Mouse (Mus musculus): ENCODE measurements around the gene Ubald1. TPM values are rescaled to one million over a fixed set of nuclear protein-coding genes. Genes with fewer than 3 reads are reported as not detected.

The Ubald1 gene
- polyA plus RNA-seq, 1 experiment = 62.1 TPM

GRCm38 (mm10) chr16:4833858-4834257, 46.3 kb downstream of the Ubald1 start:
- no peak for DNase-seq
- 71% methylated on average over 2 of the region's 2 CpGs for WGBS
- Histone ChIP-seq H3K4me3 (replicated peaks; ENCODE audit: extremely low read depth, low read depth, low read length) (no peak overlapping the region), H3K4me1 (ENCODE audit: control insufficient read depth, insufficient read depth, low read length) (no peaks in the 10 kb centered on the region)
- TF ChIP-seq CTCF (IDR thresholded peaks at IDR 0.05; ENCODE audit: insufficient read depth, low read length) (no peak), POLR2A (IDR thresholded peaks at IDR 0.05; ENCODE audit: borderline replicate concordance, extremely low read depth, low read depth, low read length) (no peak)

- DNase-seq = no peak
- TF ChIP-seq POLR2A (IDR thresholded peaks at IDR 0.05; ENCODE audit: borderline replicate concordance, extremely low read depth, low read depth, low read length) (no peak), CTCF (IDR thresholded peaks at IDR 0.05; ENCODE audit: insufficient read depth, low read length) (peak; percentile 14; the same call in 1 of the 2 replicates)
- 58% methylated on average over 15 of the region's 15 CpGs for whole genome bisulfite sequencing
- Histone ChIP-seq H3K4me1 (ENCODE audit: control insufficient read depth, insufficient read depth, low read length) (no peaks in the 10 kb centered on the region), H3K4me3 (replicated peaks; ENCODE audit: extremely low read depth, low read depth, low read length) (no peak overlapping the region)
Observed at GRCm38 (mm10) chr16:4831650-4832419, 48.3 kb downstream of the Ubald1 start.

GRCm38 (mm10) chr16:4829271-4829900, 50.7 kb downstream of the Ubald1 start:
- Histone ChIP-seq H3K4me1 (ENCODE audit: control insufficient read depth, insufficient read depth, low read length) (no peaks in the 10 kb centered on the region), H3K4me3 (replicated peaks; ENCODE audit: extremely low read depth, low read depth, low read length) (no peak overlapping the region)
- no peak for DNase-seq
- 45% methylated on average over 6 of the region's 6 CpGs for WGBS
- TF ChIP-seq POLR2A (IDR thresholded peaks at IDR 0.05; ENCODE audit: borderline replicate concordance, extremely low read depth, low read depth, low read length) (no peak), CTCF (IDR thresholded peaks at IDR 0.05; ENCODE audit: insufficient read depth, low read length) (no peak)

- Histone ChIP-seq H3K4me3 (replicated peaks; ENCODE audit: extremely low read depth, low read depth, low read length) (no peak overlapping the region), H3K4me1 (ENCODE audit: control insufficient read depth, insufficient read depth, low read length) (no peaks in the 10 kb centered on the region)
- TF ChIP-seq POLR2A (IDR thresholded peaks at IDR 0.05; ENCODE audit: borderline replicate concordance, extremely low read depth, low read depth, low read length) (no peak), CTCF (IDR thresholded peaks at IDR 0.05; ENCODE audit: insufficient read depth, low read length) (no peak)
- 86% methylated on average over 5 of the region's 5 CpGs for WGBS
- DNase-seq = no peak
Observed at GRCm38 (mm10) chr16:4827639-4828038, 52.5 kb downstream of the Ubald1 start.

Other genes with a start within 250 kb of the Ubald1 start
- 86.4 and 91.1 TPM in 2 replicates for gene Vasn, start 240.4 kb downstream of the Ubald1 start, polyA plus RNA-seq (2012; rRNA removed)
- gene Dnaja3, start 240.3 kb downstream of the Ubald1 start, polyA plus RNA-seq (2012; rRNA removed) = 16.1 and 21.2 TPM in 2 replicates
- gene Coro7, start 200.5 kb downstream of the Ubald1 start, polyA plus RNA-seq (2012; rRNA removed) = 60.6 and 60.9 TPM in 2 replicates
- 4.4 and 5.2 TPM in 2 replicates for gene Nmral1, start 161.0 kb downstream of the Ubald1 start, polyA plus RNA-seq (2012; rRNA removed)
- gene Hmox2, start 154.0 kb downstream of the Ubald1 start, polyA plus RNA-seq (2012; rRNA removed) = 21.3 and 32.1 TPM in 2 replicates
- gene Cdip1, start 90.0 kb downstream of the Ubald1 start, polyA plus RNA-seq (2012; rRNA removed) = 76.7 and 93.0 TPM in 2 replicates
- 4.9 and 5.2 TPM in 2 replicates for gene 4930562C15Rik, start 44.9 kb downstream of the Ubald1 start, polyA plus RNA-seq (2012; rRNA removed)
- 124 and 140 TPM in 2 replicates for gene Mgrn1, start 5.9 kb upstream of the Ubald1 start, polyA plus RNA-seq (2012; rRNA removed)
- 75.8 and 79.6 TPM in 2 replicates for gene Nudt16l1, start 58.4 kb upstream of the Ubald1 start, polyA plus RNA-seq (2012; rRNA removed)
- 55.9 and 58.6 TPM in 2 replicates for gene Anks3, start 83.9 kb upstream of the Ubald1 start, polyA plus RNA-seq (2012; rRNA removed)
- gene Sept12, start 117.5 kb upstream of the Ubald1 start, polyA plus RNA-seq (2012; rRNA removed) = not detected in 2 replicates
- 73.2 and 81.3 TPM in 2 replicates for gene Smim22, start 127.0 kb upstream of the Ubald1 start, polyA plus RNA-seq (2012; rRNA removed)
- 108 and 117 TPM in 2 replicates for gene Rogdi, start 133.2 kb upstream of the Ubald1 start, polyA plus RNA-seq (2012; rRNA removed)
- gene Glyr1, start 169.5 kb upstream of the Ubald1 start, polyA plus RNA-seq (2012; rRNA removed) = 46.8 and 60.1 TPM in 2 replicates
- 33.5 and 46.2 TPM in 2 replicates for gene Ubn1, start 169.7 kb upstream of the Ubald1 start, polyA plus RNA-seq (2012; rRNA removed)